In genomic region chr12:82497866-82498631, GRCm38 (mm10) we compare ENCODE assay signal across 7 mouse cellular contexts.
A peak's percentile ranks its signal among the peaks of the same experiment; 100 is the strongest.
DNase-seq lines count a peak whose midpoint lies in the region; ATAC-seq and TF ChIP-seq lines count a peak whose summit lies in the region.

No protein-coding gene starts in this region.

- 27% methylated on average over 11 of the region's 11 CpGs for WGBS in hindbrain, embryonic 16.5 days
- 17% methylated on average over 11 of the region's 11 CpGs for WGBS in midbrain, embryonic 13.5 days

- H3K9ac ChIP-seq in hindbrain, embryonic 16.5 days (ENCODE audit: low read depth, low read length) = peak overlapping the region; percentile 56
- peak overlapping the region; percentile 51 for H3K9ac ChIP-seq in midbrain, embryonic 13.5 days (replicated peaks)

- DNase-seq in adrenal gland, postnatal 25 days = peak; percentile 35
- DNase-seq in cerebellum, postnatal 36 days = peak; percentile 53 to 57
- peak; percentile 70 to 81 for DNase-seq in frontal cortex, postnatal 36 days (ENCODE audit: low spot score in 2 of 2)
- DNase-seq in left cerebral cortex, adult 2 months (ENCODE audit: extremely low spot score in 1 of 2, low spot score in 2 of 2) = peak; percentile 56 to 72

- peak overlapping the region; percentile 67 for H3K4me2 ChIP-seq in hindbrain, embryonic 16.5 days (ENCODE audit: low read length)
- peak overlapping the region; percentile 53 for H3K4me2 ChIP-seq in midbrain, embryonic 13.5 days (replicated peaks)

- H3K27ac ChIP-seq in hindbrain, embryonic 16.5 days (ENCODE audit: low read depth, low read length) = no peak overlapping the region
- no peak overlapping the region for H3K27ac ChIP-seq in left cerebral cortex, adult 2 months
- H3K27ac ChIP-seq in midbrain, embryonic 13.5 days = no peak overlapping the region

- peak; percentile 80; the same call in 1 of the 2 replicates for ATAC-seq in hindbrain, embryonic 16.5 days
- ATAC-seq in midbrain, embryonic 13.5 days = peak; percentile 87
- no peak for ATAC-seq in activated CD4-positive, CD25-positive, alpha-beta regulatory T cell, adult 4 months

- H3K4me1 ChIP-seq in hindbrain, embryonic 16.5 days (ENCODE audit: control insufficient read depth, insufficient read depth, low read depth, low read length) = peaks cover 3% of the 10 kb centered on the region; the same call in 1 of the 2 replicates
- H3K4me1 ChIP-seq in midbrain, embryonic 13.5 days (replicated peaks) = peaks cover 6% of the 10 kb centered on the region; the same call in 1 of the 2 replicates

- peak overlapping the region; percentile 35 for H3K4me3 ChIP-seq in hindbrain, embryonic 16.5 days (ENCODE audit: low read length)
- peak overlapping the region; percentile 40 for H3K4me3 ChIP-seq in left cerebral cortex, adult 2 months
- H3K4me3 ChIP-seq in midbrain, embryonic 13.5 days (replicated peaks) = peak overlapping the region; percentile 26

- H3K27me3 ChIP-seq in hindbrain, embryonic 16.5 days (replicated peaks; ENCODE audit: control insufficient read depth, insufficient read depth, low read length) = no peaks in the 10 kb centered on the region
- no peaks in the 10 kb centered on the region for H3K27me3 ChIP-seq in midbrain, embryonic 13.5 days

- intact Hi-C loops in left cerebral cortex, adult 2 months (cut with DNase I) = loop anchor here (1.0 to 10.0 kb wide), 4 partner anchors 118 to 521 kb away; no protein-coding TSS in a partner anchor

- H3K9me3 ChIP-seq in hindbrain, embryonic 16.5 days (ENCODE audit: control insufficient read depth, low read length) = no peaks in the 10 kb centered on the region
- no peaks in the 10 kb centered on the region for H3K9me3 ChIP-seq in midbrain, embryonic 13.5 days

- no peaks in the 10 kb centered on the region for H3K36me3 ChIP-seq in hindbrain, embryonic 16.5 days (ENCODE audit: control insufficient read depth, insufficient read depth, low read length)
- H3K36me3 ChIP-seq in midbrain, embryonic 13.5 days = no peaks in the 10 kb centered on the region

- peak; percentile 71 for TF ChIP-seq CTCF in left cerebral cortex, adult 2 months (IDR thresholded peaks at IDR 0.05)
